Mouse (Mus musculus): ENCODE results near the gene Slc19a2. TPM values are rescaled to one million over a fixed set of nuclear protein-coding genes. Genes with fewer than 3 reads are reported as not detected.
"Not testable (repeated sequence)": the region's sequence is repeated elsewhere in the genome, so short reads cannot be mapped to it uniquely, and the experiment has no call there.

Slc19a2 gene
- total RNA-seq (2021) = 10 to 100 TPM; 16.4 to 19.2 TPM
- long read RNA-seq, experiment 1, transcript Slc19a2-201 (6 exons, 3,571 nt) = major isoform, 12 of 36 reads
- long read RNA-seq, experiment 1, partial matches to known transcripts = 4 of 36 reads
- long read RNA-seq, experiment 1, other reads (novel, unspliced or antisense) = 16 of 36 reads
- long read RNA-seq, experiment 2, transcript Slc19a2-201 (6 exons, 3,571 nt) = major isoform, 11 of 14 reads
- long read RNA-seq, experiment 2, partial matches to known transcripts = 0 of 14 reads
- long read RNA-seq, experiment 2, other reads (novel, unspliced or antisense) = 2 of 14 reads

DNA sequence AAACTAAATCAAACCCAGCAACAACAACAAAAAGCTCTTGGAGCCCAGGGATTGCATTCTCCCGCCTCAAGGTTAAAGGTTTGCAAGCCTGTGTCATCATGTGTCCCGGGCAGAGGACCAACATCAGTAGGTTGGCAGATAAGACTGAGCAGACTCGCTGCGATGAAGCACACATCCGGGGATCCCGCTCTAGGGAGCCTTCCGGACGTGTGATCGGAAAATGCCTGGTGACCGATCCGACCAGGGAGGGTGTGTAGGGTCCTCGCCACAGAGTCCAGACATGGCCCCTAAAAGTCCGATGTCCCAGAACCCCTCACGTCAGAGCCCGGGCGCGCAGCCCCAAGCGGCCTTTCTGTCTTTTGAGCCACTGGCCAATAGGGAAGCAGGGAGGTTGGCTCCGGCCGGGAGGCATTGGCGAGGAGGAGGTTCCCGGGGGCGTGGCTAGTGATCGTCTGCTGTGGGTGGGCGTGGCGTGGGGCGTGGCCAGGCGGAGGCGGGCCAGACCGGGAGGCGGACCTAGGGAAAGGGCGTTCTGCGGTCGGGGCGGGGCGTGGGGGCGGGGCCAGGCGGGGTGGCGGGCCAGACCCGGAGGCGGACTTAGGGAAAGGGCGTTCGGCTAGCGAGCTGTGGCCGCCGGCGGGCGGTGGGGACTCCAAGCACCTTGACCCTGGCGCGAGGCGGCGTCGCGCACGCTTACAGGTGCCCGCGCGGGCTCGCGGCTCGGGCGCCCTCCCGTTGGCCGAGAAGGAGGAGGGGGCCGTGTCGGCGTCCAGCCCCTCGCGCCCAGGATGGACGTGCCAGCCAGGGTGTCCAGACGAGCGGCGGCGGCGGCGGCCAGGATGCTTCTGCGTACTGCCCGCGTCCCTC lies at the start of gene Slc19a2:
Gene Slc19a2, plus strand, starts transcription at position 582 of the 867 bp plus-strand sequence.
- DNase-seq = peak; percentile 99

DNA sequence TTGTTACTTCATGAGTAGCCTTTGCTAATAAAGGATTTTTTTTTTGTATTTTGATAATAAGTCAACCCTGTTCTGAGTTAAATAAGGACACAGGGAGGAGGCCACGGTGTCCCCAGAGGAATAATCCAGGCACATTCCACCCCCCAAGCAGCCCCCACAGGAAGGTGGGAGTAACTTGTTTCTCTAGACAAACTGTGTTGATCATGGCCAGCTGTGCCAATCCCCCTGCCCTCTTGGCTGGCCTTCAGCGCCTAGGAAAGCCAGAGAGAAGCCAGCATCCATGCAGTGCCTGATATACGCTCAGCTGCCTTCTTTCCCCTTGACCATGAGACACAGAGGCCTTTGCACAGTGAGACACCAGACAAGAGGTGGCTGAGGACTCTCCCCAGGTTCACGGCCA lies 49.3 kb upstream of the Slc19a2 start:
- DNase-seq = peak; percentile 37

DNA sequence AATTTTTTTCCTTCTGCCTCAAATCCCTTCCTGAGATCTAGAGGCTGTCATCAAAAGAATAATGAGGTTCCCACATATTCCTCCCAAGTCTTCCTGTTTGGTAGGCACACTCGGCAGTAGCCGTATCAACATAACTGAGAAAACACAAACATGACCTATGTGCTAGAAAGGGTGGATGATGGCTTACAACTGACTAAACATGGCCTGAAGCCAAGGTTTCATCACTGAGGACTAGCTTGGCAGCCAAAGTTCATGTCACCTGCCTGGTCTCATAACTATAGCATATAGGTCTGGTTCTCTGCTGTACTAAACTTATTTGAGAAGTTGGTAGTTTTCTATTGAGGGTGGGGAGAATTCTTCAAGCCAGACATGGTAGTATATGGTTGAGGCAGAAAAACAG lies 40.4 kb upstream of the Slc19a2 start:
- DNase-seq = peak; percentile 25

DNA sequence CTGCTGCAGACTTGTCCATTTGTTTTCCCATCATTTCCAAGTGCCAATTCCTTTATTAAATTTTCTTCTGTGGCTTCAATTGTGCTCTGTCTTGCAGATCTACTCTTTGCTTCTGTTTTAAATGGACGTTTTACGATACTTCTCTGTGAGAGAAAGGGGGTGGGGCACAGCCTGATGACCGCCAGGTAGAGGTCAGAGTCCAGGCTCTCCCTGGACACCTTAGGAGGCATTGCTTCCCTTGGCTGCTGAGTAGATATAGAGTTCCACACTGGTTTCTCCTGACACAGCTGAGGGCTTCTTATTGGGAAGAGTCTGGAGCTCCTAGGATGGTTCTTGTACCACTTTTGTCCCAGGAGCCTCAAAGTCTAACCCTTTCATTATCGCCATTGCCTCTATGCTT lies 37.9 kb upstream of the Slc19a2 start:
- DNase-seq = no peak

DNA sequence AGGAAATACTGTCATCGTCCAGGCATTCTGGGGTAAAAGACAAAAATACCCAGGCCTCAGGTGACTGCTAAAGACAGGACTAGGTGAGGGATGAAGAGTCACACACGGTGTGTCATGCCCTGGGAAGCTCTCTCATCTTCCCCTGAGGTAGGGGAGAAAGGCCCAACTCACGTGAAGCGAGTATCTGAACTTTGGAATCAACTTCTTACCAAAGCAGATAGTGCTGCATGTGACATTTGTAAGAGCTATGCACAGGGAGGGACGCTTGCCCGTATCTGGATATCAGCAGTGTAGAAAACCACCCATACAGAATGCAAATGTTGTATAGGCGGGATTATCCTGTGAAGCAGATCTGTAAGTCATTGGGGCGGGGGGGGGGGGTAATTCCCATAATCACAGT lies 36.2 kb upstream of the Slc19a2 start:
- no peak for DNase-seq

DNA sequence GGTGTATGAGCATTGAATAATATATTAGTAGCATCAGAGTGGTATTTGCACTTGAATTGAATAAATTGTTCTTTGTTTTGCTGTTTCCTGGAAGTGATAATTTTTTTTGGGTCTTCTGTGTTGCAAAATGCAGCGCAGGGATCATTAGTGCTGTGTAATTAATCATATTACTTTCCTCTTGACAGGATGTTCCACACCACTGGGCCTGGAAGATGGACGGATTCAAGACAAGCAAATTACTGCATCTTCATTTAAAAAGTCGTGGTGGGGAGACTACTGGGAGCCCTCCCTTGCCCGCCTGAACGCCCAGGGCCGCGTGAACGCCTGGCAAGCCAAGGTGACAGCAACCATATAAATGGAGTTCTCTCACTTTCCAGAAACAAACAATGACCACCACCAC lies 34.7 kb upstream of the Slc19a2 start:
- DNase-seq = no peak

DNA sequence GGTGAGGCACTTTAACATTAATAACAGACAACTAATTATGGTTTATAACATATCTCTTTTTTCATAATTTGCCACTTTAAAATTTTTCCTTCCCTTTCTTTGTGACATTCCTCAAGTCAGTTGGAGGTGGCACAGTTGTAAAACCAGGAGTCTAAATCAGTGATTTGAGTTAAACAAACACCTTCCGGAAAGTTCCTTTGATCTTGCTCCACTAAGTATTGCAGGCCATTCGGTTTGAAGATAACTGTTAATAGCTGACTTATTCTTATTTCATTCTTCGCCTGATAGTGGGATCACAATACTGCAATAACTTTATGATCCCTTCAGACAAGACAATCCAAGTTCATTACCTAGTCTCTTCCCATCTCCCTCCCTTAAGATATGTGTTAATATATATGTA lies 33.7 kb upstream of the Slc19a2 start:
- no peak for DNase-seq

DNA sequence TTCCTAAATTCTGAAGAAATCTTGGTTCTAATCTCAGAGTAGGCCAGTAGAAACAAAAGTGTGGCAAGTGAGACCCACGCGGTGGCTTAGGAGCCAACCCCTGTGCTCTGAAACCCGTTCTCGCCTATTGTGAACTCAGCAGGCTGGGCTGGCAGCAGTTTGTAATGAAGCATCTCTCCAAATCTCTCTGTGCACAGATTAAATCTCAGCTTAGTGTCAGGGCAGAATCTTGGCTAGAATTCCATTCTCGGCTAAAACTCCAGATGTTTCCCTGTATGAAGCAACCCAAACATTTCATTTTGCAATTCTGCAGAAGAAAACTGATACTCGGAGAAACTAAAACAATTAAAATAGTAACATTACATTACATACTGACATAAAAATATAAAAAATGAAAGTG lies 33.3 kb upstream of the Slc19a2 start:
- DNase-seq = no peak

DNA sequence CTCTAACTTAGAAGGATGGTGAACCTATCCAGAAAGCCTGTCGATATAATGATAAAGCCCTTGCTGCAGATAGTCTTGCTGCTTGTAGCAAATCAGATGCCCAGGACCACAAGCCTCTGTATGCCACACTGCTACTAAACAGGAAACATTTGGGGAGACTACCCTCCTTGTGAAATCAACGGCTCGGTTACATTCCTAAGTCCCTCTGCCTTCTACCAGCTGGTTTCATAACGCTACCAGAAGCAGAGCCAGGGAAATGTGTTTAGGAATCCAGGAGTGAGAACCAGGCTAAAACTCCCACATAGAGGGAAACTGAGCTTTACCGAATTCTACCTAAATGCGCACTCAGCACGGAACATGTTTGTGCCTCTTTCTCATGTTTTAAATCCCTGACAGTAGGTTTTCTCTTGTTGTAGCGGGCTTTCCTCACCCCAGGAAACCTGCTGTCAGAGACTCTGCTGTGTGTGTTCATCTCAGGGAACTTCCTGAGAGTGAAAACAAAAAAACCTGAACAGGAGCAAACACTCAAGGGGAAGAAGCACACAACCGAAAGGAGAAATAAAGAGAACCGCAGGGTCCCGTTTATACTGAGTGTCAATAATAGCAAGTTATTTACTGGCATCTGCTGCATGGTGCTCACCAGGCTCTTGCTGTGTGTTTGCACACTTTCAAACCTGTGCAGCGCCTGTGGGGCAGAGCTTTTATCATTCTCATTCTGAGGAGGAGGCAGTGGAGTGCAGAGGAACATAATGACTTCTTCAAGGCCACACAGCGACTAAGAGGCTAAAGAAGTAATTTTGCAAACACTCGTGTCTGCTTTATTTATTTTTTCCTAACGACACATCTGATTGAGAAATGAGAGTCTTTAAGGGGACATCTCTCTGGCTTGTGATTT lies 30.8 kb upstream of the Slc19a2 start:
- no peak for DNase-seq

DNA sequence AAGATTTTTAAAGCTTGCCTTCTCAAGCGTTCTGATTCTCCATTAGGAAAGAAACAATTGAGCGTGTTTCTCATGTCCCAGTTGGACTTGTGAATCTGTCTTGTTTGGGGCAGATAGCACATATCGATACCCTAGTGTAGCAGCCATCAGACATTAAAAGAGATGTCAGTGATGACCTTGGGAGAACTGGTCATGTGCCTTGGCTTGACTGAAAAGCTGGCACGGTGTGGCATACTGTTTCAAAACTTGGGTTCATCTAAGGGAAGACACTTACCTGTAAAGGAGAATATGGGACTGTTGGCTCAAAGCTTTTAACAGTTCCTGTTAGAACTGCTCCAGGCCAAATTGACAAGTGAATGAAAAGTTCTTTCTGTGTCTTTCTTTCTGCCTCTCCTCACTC lies 28.6 kb upstream of the Slc19a2 start:
- no peak for DNase-seq

DNA sequence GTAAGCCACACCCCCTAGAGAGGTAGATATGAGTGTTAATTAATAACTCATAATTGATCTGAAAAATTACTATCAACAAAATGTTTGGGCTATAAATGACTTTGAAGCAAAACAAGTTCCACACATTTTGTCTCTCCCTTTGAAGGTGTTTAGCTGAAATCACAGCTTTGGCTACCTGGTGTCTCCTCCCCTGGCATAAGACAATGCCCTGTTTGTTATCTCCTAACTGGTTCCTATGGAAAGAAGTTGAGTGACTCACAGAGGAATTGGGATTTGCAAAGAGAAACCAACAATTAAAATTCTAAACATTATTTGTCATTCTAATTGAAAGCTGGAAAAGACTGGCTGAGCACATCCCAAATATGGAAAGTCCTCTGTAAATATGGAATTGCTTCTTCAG lies 25.8 kb upstream of the Slc19a2 start:
- DNase-seq = no peak

DNA sequence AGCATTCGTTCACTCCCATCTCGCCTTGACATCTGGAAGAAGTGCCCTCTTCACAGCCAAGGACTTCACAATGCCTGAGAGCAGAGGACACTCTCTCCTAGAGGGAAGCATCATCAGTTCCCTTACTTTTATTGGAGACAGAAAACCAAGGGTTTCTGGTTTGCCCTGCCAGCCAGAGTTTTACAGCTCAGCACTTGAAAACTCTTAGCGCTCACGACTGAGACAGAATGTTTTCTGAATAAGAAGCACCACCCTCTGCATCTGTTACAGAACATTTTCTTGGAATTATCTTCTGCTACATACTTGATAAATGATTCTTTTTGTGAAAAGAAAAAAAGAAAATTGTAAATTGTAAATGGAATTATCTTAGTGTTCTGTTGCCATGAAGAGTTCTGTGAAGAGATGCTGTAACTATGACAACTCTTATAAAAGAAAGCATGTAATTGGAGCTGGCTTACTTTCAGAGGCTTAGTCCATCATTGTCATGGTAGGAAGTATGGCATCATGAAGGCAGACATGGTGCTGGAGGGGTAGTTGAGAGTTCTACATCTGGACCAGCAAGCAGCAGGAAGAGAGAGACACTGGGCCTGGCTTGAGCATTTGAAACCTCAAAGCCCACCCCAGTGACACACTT lies 16.8 kb upstream of the Slc19a2 start:
- DNase-seq = not testable (repeated sequence)

DNA sequence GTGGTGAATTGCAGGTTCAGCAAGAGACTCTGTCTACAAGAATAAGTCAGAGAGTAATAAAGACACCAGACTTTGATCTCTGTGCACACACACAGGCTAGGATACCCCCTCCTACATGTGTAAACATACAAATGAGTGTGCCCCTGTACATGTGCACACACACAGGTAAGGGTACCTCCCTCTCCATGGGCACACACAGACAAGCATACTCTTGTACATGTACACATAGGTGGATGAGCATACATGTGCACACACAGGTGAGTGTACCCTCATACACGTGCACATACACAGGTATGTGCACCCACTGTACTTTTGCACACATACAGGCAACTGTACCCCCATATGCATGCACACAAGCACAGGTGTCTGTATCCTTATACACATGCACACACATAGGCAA lies 15.4 kb upstream of the Slc19a2 start:
- no peak for DNase-seq

DNA sequence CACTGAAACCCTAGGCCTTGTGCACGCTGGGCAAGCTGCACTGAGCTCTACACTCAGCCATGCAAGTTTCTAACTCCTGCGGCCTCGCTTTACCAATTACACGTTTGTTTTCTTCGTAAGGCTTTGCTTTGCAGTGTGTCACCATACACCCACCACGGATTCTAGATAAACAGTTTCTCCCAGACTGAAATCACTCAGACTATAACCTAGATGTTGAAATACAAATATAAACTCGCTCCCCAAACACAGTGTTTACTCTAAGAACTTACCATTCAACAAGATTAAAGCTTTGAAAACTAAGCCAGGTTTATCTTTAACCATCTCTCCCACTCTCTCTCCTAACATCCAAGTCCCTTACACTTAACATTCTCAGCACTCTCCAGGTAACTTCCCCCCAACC lies 13.8 kb upstream of the Slc19a2 start:
- DNase-seq = no peak

DNA sequence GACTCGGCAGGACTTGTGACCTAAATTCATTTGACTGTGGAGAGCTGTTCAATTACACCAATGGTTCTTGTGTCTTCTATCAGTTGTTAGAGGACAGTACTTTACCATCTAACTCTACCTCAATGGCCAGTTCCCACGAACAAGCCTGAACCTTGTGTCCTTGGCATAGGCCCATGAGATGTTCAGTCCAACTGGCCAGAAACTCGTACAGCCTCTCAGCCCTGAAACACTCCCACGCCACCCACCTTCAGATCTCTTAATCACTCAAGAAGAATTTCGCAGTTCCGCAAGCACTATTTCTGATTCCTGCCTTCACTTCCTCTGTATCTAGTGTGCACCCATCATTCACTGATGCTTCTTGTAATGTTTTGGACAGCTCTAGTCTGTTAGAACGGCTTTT lies 12.8 kb upstream of the Slc19a2 start:
- no peak for DNase-seq

DNA sequence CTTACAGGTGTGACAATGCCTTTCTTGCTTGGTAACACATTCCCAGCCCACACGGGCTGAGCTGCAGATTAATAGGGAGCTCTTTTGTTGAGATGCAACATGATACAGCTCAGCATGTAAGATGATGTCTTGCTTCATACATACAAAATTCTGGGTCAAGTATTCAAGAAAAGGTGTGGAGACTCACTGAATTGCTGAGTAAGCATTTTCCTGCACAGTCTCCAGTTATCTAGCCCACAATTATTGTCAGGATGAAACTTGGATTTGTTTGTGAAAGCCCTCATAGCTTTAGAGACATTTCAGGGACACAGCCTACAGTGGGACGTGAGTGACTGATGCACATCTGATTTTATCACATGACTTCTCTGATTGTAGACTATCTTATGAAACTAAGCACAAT lies 7.4 kb upstream of the Slc19a2 start:
- DNase-seq = no peak

DNA sequence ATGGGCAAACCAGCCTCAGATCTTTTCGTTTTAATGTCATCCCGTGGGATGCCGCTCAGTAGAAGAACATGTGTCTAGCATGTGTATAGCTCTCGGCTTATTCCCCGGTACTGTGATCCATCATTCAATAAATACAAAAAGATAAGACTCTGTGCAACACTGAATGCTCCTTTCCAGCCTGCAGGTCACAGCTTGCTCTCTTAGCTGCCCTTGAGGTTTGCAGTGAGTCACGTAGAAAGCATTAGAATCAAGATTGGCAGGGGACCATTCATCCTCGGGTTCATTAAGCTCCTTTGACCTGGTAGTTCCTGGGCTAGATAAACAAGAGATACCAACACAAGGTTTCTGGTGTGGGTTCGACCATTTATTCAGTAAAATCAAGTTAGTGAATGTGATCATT lies 6.0 kb upstream of the Slc19a2 start:
- peak; percentile 31 for DNase-seq

DNA sequence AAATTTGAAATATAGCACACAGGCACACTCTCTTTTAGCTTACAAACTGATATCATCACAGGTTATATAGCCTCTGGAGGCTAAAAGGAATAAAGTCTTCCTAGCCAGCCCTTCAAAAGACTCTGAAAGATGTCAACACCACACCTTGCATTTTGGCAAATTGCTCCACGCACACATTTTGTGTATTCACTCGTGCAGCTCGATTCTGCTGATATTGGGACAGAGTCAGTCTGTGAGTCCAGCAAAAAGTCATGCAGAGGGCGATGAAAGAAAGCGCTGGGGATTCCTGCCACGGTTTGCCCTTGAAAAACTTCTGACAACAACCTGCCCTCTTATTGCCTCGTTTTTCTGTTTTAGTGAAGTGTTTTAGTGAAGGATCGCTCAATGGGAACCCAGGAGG lies 1.4 kb upstream of the Slc19a2 start:
- DNase-seq = peak; percentile 25

DNA sequence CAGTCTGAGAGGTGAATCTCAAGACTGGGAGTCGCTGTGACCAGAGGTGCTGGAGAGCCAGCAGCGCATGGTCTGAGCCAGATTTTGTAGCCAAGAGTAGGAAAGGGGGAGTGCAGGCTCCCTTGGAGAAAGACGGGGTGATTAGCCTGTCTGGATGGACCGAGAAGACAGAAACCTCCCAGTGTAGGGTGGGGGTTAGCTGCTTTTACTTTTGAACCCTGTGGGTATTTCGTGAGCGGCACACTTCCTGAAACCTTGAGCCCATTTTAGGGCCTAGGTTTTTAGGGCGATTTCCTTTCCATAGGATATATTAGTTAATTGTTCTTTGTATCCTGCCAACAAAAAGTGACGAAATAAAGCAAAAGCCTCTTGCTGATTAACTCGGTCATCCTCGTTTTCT lies 875 bp upstream of the Slc19a2 start:
- peak; percentile 48 for DNase-seq

DNA sequence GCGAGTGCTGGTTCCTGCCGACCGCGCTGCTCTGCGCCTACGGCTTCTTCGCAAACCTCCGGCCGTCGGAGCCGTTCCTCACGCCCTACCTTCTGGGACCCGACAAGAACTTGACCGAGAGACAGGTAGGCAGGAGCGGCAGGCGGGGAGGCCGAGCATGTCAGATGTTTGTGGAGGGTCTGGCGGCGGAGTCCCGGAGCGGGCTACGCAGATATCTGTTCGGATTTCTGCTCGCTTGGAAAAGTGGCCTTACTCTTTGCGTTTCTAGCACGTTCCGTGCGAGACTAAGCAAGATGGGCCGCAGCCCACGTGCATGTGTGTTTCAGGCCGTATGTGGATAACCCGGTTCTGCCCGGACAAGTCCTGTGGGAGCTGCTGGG lies 476 bp downstream of the Slc19a2 start:
- no peak for DNase-seq

DNA sequence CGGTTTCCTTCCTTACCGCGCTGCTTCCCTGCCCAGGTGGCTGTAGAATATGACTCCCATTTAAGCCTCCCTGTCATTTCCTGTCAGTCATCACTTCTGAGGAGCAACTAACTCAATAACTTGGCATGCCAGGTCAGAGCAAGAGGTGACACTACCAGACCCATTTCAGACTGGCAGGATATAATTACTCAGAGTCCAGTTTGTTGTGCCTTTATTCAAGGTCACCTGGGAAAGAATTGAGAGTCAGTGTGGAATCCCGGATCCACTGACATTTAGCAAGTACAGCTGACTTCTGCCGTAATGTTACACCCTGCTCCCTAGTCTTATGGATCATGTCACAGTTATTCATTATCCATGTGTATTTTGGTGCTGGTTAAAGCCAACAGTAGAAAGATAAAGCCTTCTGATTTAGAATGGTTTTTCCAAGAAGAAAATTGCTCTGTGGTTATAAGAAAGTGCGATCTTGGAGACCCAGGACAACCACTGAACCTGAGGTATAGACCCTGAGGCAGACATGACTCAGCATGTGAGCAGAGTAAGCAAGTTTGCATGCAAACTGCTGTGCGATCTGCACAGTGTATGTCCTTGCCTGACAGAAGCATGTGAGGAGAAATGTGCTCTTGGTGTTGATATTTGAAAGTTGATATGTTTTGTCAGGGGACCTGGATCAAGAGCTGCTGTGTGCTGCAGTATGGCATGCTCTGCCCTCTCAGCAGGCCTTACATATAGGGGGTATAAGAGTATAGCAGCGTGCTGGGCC lies 1.7 kb downstream of the Slc19a2 start:
- DNase-seq = peak; percentile 26

DNA sequence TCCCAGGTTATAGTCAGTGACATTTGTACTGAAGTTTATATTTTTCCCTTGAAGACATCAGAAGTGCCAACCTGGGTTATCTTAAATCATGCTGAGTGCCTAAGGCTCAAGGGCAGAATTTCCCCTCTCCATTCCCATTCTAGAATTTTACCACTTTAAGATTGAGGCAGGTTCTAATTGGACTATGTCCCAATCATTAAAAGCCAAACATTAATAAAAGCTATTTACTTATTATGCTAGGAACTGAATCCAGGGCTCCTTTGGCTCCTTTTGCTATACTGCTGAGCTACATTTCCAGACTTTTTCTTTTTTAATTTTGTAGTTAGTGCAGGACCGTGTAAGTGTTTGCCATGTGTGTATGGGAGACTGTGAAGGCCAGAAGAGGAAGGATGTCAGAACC lies 2.6 kb downstream of the Slc19a2 start:
- DNase-seq = no peak

Data from adrenal gland, postnatal 10 days (tissue).